Mouse (Mus musculus): ENCODE data around the gene Axin2. TPM values are rescaled to one million over a fixed set of nuclear protein-coding genes. Genes with fewer than 3 reads are reported as not detected.

Axin2 gene
- total RNA-seq, 2 experiments from 2014 or later: 28.1 to 28.6 TPM

DNA sequence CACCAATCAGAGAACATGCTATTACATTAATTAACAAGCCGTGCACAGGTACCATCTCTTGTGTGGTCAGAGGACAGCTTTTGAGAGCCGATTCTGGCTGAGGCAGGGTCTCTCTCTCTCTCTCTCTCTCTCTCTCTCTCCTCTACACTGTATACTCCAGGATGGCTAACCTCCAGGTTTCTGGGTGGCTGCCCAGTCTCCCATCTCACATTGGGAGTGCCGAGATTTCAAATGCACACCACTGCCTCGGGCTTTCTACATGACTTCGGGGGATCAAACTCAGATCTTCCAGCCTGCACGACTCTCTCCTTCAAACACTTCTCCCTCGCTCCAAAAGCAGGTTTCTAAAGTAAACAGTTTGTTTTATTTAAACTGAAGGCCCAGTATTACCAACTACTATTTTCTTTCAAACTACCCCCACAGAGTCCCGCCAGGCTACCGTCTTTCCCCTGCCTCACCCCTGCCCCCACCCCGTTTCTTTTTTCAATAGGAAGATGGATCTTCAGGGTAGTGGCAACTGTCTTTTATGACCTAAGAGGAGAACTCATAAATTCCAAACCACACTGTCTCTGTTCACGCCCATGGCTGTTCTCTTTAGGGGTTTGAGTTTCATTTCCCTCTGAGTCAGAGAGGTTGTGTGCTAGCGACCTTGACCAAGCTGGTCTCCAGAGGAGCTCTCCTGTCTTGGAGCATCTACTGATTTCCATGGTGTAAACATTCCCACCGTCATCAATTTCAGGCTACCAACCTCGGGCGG lies 43.5 kb downstream of the Axin2 start:
- DNase-seq (ENCODE audit: low spot score in 2 of 2): no peak

GRCm38 (mm10) chr11:108965740-108966139 lies 45.6 kb downstream of the Axin2 start:
- no peak for DNase-seq (ENCODE audit: low spot score in 2 of 2)

DNA sequence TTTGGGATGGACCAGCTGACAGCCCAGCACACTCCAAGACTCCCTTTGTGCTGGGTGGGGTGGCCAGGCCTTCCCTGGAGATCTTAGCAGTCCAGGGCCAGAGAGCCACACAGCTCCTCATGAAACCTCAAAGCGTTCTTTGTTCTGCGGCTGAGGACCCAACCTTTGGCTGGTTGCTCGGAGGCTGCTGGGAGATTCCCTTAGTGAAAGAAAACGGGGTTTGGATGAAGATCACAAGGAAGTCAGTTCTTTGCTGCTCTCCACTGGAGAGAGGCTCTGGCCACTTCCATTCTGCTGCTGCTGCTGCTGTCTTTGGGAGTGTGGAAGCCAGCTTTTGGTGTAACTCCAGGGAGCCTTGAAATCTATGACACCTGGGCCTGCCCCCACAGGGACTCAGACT lies 53.3 kb downstream of the Axin2 start:
- peak in 1 of 2 experiments; percentile 42 for DNase-seq (ENCODE audit: low spot score in 2 of 2)

- DNase-seq (ENCODE audit: low spot score in 2 of 2): no peak
Measured at GRCm38 (mm10) chr11:108973866-108974265, 53.7 kb downstream of the Axin2 start.

GRCm38 (mm10) chr11:108975583-108975982 lies 55.4 kb downstream of the Axin2 start:
- no peak for DNase-seq (ENCODE audit: low spot score in 2 of 2)

- DNase-seq (ENCODE audit: low spot score in 2 of 2): peak in 1 of 2 experiments; percentile 55
Measured at GRCm38 (mm10) chr11:108980530-108980929, 60.4 kb downstream of the Axin2 start.

DNA sequence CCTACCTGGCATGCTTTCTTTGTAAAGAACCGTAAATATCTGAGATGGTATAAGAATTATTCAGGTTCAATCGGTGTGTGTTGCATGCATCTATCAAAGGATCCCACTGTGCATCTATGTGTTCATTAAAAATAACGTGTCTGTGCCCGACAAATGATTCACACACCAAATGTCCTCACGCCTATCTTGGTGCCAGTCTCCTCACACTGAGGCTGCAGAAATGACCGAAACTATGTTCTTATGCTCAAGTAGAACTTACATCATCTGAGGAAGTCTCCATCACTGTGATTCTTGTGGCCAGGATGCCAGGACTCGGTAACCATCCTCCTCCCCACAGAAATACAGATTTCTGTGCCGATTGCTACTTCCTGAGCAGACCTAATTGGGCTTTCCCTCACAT lies 60.9 kb downstream of the Axin2 start:
- DNase-seq (ENCODE audit: low spot score in 2 of 2): no peak

- DNase-seq (ENCODE audit: low spot score in 2 of 2): no peak
Measured at GRCm38 (mm10) chr11:108983409-108984064, 63.4 kb downstream of the Axin2 start.

- no peak for DNase-seq (ENCODE audit: low spot score in 2 of 2)
Measured at GRCm38 (mm10) chr11:108984711-108985419, 64.7 kb downstream of the Axin2 start.

GRCm38 (mm10) chr11:108985836-108986235 lies 65.7 kb downstream of the Axin2 start:
- no peak for DNase-seq (ENCODE audit: low spot score in 2 of 2)

GRCm38 (mm10) chr11:108987226-108987625 lies 67.1 kb downstream of the Axin2 start:
- peak in 1 of 2 experiments; percentile 56 for DNase-seq (ENCODE audit: low spot score in 2 of 2)

DNA sequence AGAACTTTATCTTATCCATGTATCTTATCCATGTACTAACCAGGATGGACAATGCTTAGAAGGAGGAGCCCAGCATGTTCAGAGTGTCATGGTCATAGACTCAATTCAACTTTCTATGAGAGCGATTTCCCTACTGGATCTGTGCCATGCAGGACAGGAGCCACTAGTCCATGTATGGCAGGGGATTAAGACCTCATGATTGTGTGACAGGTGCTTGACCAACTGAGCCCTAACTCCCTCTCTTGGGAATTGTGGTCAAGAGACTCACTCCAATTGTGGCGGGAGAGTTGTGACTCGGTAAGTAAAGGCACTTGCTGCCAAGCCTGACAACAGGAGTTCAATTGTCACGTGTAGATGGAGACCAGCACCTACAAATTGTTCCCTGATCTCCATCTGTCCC lies 67.6 kb downstream of the Axin2 start:
- no peak for DNase-seq (ENCODE audit: low spot score in 2 of 2)

GRCm38 (mm10) chr11:108988258-108988657 lies 68.1 kb downstream of the Axin2 start:
- DNase-seq (ENCODE audit: low spot score in 2 of 2): no peak

DNA sequence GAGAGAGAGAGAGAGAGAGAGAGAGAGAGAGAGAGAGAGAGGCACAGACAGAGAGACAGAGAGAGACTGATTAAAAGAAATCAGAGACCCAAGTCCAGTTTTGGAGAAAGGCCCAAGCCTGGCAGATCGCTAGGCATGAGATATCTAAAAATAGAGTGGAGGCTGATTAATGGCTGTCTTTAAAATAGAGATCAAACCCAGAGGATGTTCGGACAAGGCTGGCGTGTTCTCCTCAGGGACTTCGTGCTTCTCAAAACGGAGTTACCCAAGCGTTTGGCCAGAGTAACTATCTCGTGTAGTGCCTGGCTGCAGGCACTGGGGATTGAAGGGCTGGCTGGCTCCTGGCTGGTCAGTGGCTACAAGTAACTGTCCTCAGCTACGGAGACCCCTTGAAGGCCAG lies 69.8 kb downstream of the Axin2 start:
- no peak for DNase-seq (ENCODE audit: low spot score in 2 of 2)

DNA sequence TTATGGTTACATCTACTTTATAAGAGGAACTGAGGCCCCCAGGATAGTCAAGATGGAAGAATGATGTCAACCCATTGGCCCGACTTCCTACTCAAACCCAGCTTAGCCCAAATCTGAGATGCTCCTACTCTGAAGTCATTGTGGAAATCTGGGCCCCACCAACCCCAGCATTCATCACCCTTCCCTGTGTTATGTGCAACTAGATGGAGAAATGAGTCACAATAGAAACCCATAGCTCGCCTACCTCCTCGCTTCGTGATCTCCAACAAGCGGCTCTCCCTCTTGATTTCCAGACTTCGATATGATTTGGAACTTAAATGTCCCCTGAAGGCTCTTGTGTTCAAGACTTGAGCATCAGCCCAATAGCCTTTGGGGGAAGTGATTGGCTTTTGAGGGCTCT lies 73.3 kb downstream of the Axin2 start:
- DNase-seq (ENCODE audit: low spot score in 2 of 2): no peak

- DNase-seq (ENCODE audit: low spot score in 2 of 2): peak in 1 of 2 experiments; percentile 33
Measured at GRCm38 (mm10) chr11:108995196-108995989, 75.2 kb downstream of the Axin2 start.

GRCm38 (mm10) chr11:108995990-108996533 lies 75.9 kb downstream of the Axin2 start:
- no peak for DNase-seq (ENCODE audit: low spot score in 2 of 2)

DNA sequence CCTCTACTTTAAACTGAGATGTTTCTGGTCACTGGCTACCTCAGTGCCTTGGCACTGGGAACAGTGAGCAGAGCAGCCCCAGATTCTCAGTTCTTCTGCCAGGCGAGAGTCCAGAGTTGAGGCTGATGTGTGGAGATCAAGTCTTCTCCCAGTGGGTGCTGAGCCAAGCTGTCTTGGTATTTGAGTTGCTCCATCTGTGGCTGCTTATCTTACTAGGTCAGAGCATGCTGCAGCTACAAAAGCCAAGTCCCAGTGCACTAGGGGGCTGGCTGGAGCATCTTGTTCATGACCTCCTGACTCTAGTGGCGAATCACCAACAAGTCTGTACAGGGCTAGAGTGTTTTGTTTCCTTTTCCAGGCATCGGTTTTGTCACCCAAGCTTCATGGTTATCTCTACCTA lies 77.7 kb downstream of the Axin2 start:
- DNase-seq (ENCODE audit: low spot score in 2 of 2): no peak

Data from layer of hippocampus, postnatal 14 days (tissue).